Mouse (Mus musculus) ES-Bruce4 (cell line): ENCODE data around the gene Scgb1b20.
"Not testable (repeated sequence)": the region's sequence is repeated elsewhere in the genome, so short reads cannot be mapped to it uniquely, and the experiment has no call there.

ENCODE experiments used
- CTCF ChIP-seq: IDR thresholded peaks from one replicate; pipeline ENCODE4 v1.8.1; 2011; ENCODE audit warnings: low read depth, low read length
- EP300 ChIP-seq: IDR thresholded peaks from 2 replicates; pipeline ENCODE4 v1.6.1; 2011; ENCODE audit warnings: low read depth, low read length; ENCODE audit not compliant: insufficient read depth
- POLR2A ChIP-seq: IDR thresholded peaks from one replicate; pipeline ENCODE4 v1.8.1; 2011; ENCODE audit warnings: low read length; ENCODE audit not compliant: insufficient read depth

- not testable (repeated sequence) for TF ChIP-seq POLR2A, CTCF, EP300
Observed at GRCm38 (mm10) chr7:33372934-33373333, at the start of gene Scgb1b20.
